Mouse (Mus musculus): ENCODE measurements around the gene Tmem121. TPM values are rescaled to one million over a fixed set of nuclear protein-coding genes. Genes with fewer than 3 reads are reported as not detected.

Gene Tmem121
- polyA plus RNA-seq, 1 experiment from 2014 or later = 17.0 TPM

DNA sequence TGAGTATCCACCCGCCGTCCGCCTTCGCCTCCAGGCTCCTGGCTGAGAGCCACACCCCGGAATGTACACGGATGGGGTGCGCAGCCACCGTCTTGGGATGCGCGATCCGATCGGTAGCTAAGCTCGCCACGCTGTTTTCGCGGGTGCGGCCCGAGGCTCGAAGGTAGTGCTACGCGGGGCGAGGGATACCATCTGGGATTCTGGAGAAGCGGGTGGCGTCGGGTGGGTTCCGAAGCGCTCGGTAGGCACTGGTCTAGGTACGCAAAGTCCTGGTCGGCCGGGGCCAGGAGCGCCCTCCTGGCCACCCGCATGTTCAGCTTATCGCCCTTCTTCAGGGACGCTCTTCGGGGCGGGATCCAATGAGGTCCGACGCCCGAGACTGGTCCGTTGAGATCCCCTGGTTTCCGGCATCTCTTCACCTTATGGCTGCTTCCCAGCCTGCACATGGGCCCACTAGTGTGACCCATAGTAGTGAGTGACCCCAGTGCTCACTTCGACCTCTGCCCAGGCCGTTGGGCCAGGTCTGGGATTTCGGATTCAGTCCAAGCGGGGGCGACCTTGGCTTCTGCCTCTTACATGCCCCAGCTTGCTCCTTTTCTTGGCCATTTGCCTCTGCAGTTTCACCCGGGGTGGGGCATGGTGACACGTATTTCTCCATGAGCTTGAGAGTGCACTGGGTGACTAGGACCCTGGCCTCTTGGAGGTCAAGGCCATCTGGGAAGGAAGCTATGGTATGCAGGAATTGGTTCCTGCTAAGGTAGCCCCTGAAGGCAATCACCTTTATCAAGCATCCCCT is 44.9 kb upstream of the Tmem121 start:
- H3K9ac ChIP-seq (ENCODE audit: low read length) = peak overlapping the region; percentile 70
- peaks cover 34% of the 10 kb centered on the region for H3K4me1 ChIP-seq (replicated peaks; ENCODE audit: control insufficient read depth, insufficient read depth, low read length)
- ATAC-seq (replicated peaks; ENCODE audit: low FRiP score) (0 out of 2 replicates have a peak, but pooled peaks have one; percentile 1), DNase-seq (ENCODE audit: low spot score) (no peak)
- WGBS = 3% methylated on average over 49 of the region's 49 CpGs
- H3K27ac ChIP-seq (ENCODE audit: low read depth, low read length) = no peak overlapping the region
- peak overlapping the region; percentile 58 for H3K4me3 ChIP-seq (ENCODE audit: low read depth, low read length)
- H3K9me3 ChIP-seq (ENCODE audit: control insufficient read depth, low read length) = no peaks in the 10 kb centered on the region
- H3K4me2 ChIP-seq (ENCODE audit: low read depth, low read length, severe bottlenecking) = peak overlapping the region; percentile 72
- H3K36me3 ChIP-seq (ENCODE audit: control insufficient read depth, insufficient read depth, low read length) = peaks cover 11% of the 10 kb centered on the region; the same call in 1 of the 2 replicates
- no peaks in the 10 kb centered on the region; the same call in none of the 2 replicates for H3K27me3 ChIP-seq (ENCODE audit: control insufficient read depth, insufficient read depth, low read length)

- peak overlapping the region; percentile 70 for H3K9ac ChIP-seq (ENCODE audit: low read length)
- peak overlapping the region; percentile 58 for H3K4me3 ChIP-seq (ENCODE audit: low read depth, low read length)
- DNase-seq (ENCODE audit: low spot score) (no peak), ATAC-seq (replicated peaks; ENCODE audit: low FRiP score) (no peak)
- no peak overlapping the region for H3K27ac ChIP-seq (ENCODE audit: low read depth, low read length)
- H3K4me2 ChIP-seq (ENCODE audit: low read depth, low read length, severe bottlenecking) = peak overlapping the region; percentile 72
- 43% methylated on average over 8 of the region's 8 CpGs for WGBS
- peaks cover 5% of the 10 kb centered on the region; the same call in 1 of the 2 replicates for H3K36me3 ChIP-seq (ENCODE audit: control insufficient read depth, insufficient read depth, low read length)
- H3K4me1 ChIP-seq (replicated peaks; ENCODE audit: control insufficient read depth, insufficient read depth, low read length) = peaks cover 36% of the 10 kb centered on the region
- peaks cover 2% of the 10 kb centered on the region for H3K27me3 ChIP-seq (ENCODE audit: control insufficient read depth, insufficient read depth, low read length)
- no peaks in the 10 kb centered on the region for H3K9me3 ChIP-seq (ENCODE audit: control insufficient read depth, low read length)
Measured at GRCm38 (mm10) chr12:113141531-113141973, 44.2 kb upstream of the Tmem121 start.

DNA sequence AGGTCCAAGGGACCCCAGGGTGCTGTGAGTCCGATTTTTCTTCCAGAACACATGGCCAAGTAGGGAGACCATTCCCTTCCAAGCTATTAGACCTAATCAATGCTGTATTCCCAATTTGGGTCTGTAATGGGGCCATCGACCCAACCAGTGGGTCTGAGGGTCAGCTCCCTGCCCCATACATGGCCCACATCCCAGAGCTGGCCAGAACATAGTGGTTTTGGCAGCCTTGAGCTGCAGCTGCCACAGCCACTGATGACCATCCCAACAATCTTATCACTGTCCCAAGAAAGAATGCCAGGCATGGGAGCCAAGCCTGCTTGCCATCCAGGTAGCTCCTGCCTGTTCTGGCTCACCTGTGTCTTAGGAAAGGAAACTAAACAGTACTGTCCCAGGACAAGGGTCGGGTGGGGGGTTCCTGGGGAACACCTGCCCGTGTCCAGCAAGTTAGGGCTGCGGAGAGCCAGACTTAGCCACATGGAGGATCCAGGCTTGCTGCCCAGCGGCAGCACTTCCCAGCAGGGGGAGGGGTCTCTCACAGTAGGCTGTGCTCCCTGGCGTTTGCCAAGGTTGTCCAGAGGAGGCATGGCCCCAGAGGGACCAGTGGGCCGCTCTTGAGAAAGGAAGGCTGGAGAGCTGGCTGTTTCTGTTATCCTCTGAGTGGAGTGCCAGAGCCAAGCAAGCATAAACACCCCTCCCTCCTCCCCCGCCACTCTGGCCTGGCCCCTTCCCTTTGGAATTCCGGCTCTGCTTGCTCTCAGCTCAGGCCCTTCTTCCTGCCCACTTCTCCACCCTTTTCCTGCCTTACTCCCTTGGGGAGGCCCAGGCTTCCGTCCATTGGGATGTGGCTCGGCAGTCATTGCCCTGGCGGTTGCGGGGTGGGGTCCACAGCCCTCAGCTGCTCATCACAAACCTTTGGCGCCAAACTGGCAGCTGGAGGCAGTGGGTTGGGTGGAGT is 43.4 kb upstream of the Tmem121 start:
- Histone ChIP-seq H3K9ac (ENCODE audit: low read length) (peak overlapping the region; percentile 70), H3K4me3 (ENCODE audit: low read depth, low read length) (peak overlapping the region; percentile 58), H3K27ac (ENCODE audit: low read depth, low read length) (no peak overlapping the region), H3K27me3 (ENCODE audit: control insufficient read depth, insufficient read depth, low read length) (peaks cover 5% of the 10 kb centered on the region), H3K36me3 (ENCODE audit: control insufficient read depth, insufficient read depth, low read length) (peaks cover 2% of the 10 kb centered on the region; the same call in 1 of the 2 replicates), H3K9me3 (ENCODE audit: control insufficient read depth, low read length) (no peaks in the 10 kb centered on the region), H3K4me1 (replicated peaks; ENCODE audit: control insufficient read depth, insufficient read depth, low read length) (peaks cover 40% of the 10 kb centered on the region), H3K4me2 (ENCODE audit: low read depth, low read length, severe bottlenecking) (peak overlapping the region; percentile 72)
- no peak for ATAC-seq (replicated peaks; ENCODE audit: low FRiP score)
- 31% methylated on average over 15 of the region's 15 CpGs for WGBS
- DNase-seq (ENCODE audit: low spot score) = peak; percentile 72

- peaks cover 2% of the 10 kb centered on the region; the same call in 1 of the 2 replicates for H3K36me3 ChIP-seq (ENCODE audit: control insufficient read depth, insufficient read depth, low read length)
- no peak overlapping the region for H3K4me3 ChIP-seq (ENCODE audit: low read depth, low read length)
- no peak overlapping the region; the same call in 1 of the 2 replicates for H3K9ac ChIP-seq (ENCODE audit: low read length)
- DNase-seq (ENCODE audit: low spot score) (no peak), ATAC-seq (replicated peaks; ENCODE audit: low FRiP score) (no peak)
- peaks cover 40% of the 10 kb centered on the region for H3K4me1 ChIP-seq (replicated peaks; ENCODE audit: control insufficient read depth, insufficient read depth, low read length)
- no peaks in the 10 kb centered on the region for H3K9me3 ChIP-seq (ENCODE audit: control insufficient read depth, low read length)
- peaks cover 5% of the 10 kb centered on the region for H3K27me3 ChIP-seq (ENCODE audit: control insufficient read depth, insufficient read depth, low read length)
- H3K27ac ChIP-seq (ENCODE audit: low read depth, low read length) = no peak overlapping the region
- H3K4me2 ChIP-seq (ENCODE audit: low read depth, low read length, severe bottlenecking) = peak overlapping the region; percentile 72
- WGBS = 73% methylated on average over 7 of the region's 7 CpGs
Measured at GRCm38 (mm10) chr12:113143164-113143563, 42.6 kb upstream of the Tmem121 start.

DNA sequence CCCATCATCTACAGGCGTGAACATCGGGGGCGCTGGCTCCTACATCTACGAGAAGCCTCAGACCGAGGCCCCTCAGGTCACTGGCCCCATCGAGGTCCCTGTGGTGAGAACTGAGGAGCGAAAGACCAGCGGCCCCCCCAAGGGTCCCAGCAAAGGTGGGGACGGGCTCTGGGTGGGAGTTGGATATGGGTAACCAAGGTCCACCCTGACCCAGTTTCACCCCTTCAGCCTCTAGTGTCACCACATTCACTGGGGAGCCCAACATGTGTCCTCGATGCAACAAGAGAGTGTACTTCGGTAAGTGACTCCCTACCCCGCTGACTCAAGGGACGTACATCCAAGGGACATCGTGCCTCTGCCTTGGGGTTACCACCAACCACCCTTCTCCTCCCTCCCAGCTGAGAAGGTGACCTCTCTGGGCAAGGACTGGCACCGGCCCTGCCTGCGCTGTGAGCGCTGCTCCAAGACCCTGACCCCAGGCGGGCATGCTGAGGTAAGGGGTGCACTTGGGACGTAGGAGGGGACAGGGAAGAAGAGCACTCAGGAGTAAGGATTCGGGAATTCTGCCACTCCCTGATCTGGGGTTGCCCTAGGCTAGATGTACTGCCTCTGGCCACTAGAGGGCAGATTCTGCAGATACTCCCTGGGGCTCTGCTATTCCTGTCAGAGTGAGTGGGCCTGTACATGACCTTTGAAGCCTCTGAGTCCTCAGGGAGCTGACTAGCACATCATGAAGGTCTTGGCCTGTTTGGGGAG is 41.6 kb upstream of the Tmem121 start:
- WGBS = 80% methylated on average over 20 of the region's 20 CpGs
- peaks cover 2% of the 10 kb centered on the region; the same call in 1 of the 2 replicates for H3K36me3 ChIP-seq (ENCODE audit: control insufficient read depth, insufficient read depth, low read length)
- H3K4me1 ChIP-seq (replicated peaks; ENCODE audit: control insufficient read depth, insufficient read depth, low read length) = peaks cover 35% of the 10 kb centered on the region
- DNase-seq (ENCODE audit: low spot score) (peak; percentile 71), ATAC-seq (replicated peaks; ENCODE audit: low FRiP score) (no peak)
- no peak overlapping the region for H3K4me2 ChIP-seq (ENCODE audit: low read depth, low read length, severe bottlenecking)
- no peak overlapping the region for H3K9ac ChIP-seq (ENCODE audit: low read length)
- no peak overlapping the region for H3K27ac ChIP-seq (ENCODE audit: low read depth, low read length)
- no peaks in the 10 kb centered on the region for H3K9me3 ChIP-seq (ENCODE audit: control insufficient read depth, low read length)
- no peak overlapping the region for H3K4me3 ChIP-seq (ENCODE audit: low read depth, low read length)
- H3K27me3 ChIP-seq (ENCODE audit: control insufficient read depth, insufficient read depth, low read length) = peaks cover 5% of the 10 kb centered on the region

DNA sequence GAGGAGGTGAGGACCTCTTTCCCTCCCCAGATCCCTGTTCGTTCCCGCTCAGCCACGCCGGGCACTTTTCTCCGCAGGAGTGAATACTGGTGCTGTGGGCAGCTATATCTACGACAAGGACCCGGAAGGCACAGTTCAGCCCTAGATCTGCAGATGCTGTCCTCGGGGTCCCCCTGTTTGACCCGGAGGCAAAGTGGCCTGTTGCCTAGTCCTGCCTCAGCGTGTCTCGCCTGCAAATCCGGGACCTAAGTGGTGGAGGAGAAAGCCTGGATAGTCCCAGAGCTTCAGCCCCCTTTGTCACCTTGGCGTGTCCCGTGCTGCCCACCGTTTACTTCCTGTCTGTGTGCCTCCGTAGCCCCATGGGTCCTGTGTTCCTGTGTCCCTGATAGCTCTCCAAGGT is 40.8 kb upstream of the Tmem121 start:
- Histone ChIP-seq H3K27ac (ENCODE audit: low read depth, low read length) (no peak overlapping the region), H3K4me1 (replicated peaks; ENCODE audit: control insufficient read depth, insufficient read depth, low read length) (peaks cover 28% of the 10 kb centered on the region), H3K4me2 (ENCODE audit: low read depth, low read length, severe bottlenecking) (no peak overlapping the region), H3K27me3 (ENCODE audit: control insufficient read depth, insufficient read depth, low read length) (peaks cover 5% of the 10 kb centered on the region), H3K4me3 (ENCODE audit: low read depth, low read length) (no peak overlapping the region), H3K9me3 (ENCODE audit: control insufficient read depth, low read length) (no peaks in the 10 kb centered on the region), H3K36me3 (ENCODE audit: control insufficient read depth, insufficient read depth, low read length) (peaks cover 2% of the 10 kb centered on the region; the same call in 1 of the 2 replicates), H3K9ac (ENCODE audit: low read length) (no peak overlapping the region)
- DNase-seq (ENCODE audit: low spot score) (no peak), ATAC-seq (replicated peaks; ENCODE audit: low FRiP score) (no peak)
- 92% methylated on average over 16 of the region's 16 CpGs for WGBS

- peaks cover 28% of the 10 kb centered on the region for H3K4me1 ChIP-seq (replicated peaks; ENCODE audit: control insufficient read depth, insufficient read depth, low read length)
- H3K27ac ChIP-seq (ENCODE audit: low read depth, low read length) = no peak overlapping the region
- no peak overlapping the region for H3K4me3 ChIP-seq (ENCODE audit: low read depth, low read length)
- ATAC-seq (replicated peaks; ENCODE audit: low FRiP score) = no peak
- no peak overlapping the region for H3K9ac ChIP-seq (ENCODE audit: low read length)
- WGBS = 85% methylated on average over 5 of the region's 5 CpGs
- H3K9me3 ChIP-seq (ENCODE audit: control insufficient read depth, low read length) = no peaks in the 10 kb centered on the region
- H3K36me3 ChIP-seq (ENCODE audit: control insufficient read depth, insufficient read depth, low read length) = peaks cover 2% of the 10 kb centered on the region; the same call in 1 of the 2 replicates
- no peak overlapping the region for H3K4me2 ChIP-seq (ENCODE audit: low read depth, low read length, severe bottlenecking)
- peaks cover 6% of the 10 kb centered on the region for H3K27me3 ChIP-seq (ENCODE audit: control insufficient read depth, insufficient read depth, low read length)
- DNase-seq (ENCODE audit: low spot score) = no peak
Measured at GRCm38 (mm10) chr12:113145591-113145990, 40.1 kb upstream of the Tmem121 start.

Data from forebrain, embryonic 11.5 days (tissue).